Mouse (Mus musculus): Measurements from ENCODE around the gene Pde10a. TPM values are rescaled to one million over a fixed set of nuclear protein-coding genes. Genes with fewer than 3 reads are reported as not detected.

Pde10a gene
- total RNA-seq, 1 experiment = 2.6 TPM

DNA sequence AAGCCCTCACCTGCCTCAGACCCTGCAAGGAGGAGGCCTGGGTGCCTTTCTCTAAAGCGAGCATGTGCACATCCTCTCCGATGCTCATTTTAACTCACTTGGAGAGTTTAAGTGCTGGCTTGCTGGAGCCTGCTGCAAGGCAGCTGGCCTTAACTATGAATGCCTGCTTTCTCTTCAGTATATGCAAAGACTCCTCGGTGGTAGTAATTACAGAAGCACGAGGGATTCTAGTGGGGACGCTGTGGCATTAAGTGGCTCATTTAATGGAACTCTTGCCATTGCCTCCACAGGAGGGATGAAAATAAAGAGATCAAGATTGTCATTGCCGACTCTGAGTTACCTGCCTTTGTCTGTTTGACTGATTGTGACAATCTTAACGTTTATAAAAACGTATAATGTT is 101.2 kb downstream of the Pde10a start:
- H3K9me3 ChIP-seq (ENCODE audit: control insufficient read depth, insufficient read depth, low read depth, low read length) = no peaks in the 10 kb centered on the region

DNA sequence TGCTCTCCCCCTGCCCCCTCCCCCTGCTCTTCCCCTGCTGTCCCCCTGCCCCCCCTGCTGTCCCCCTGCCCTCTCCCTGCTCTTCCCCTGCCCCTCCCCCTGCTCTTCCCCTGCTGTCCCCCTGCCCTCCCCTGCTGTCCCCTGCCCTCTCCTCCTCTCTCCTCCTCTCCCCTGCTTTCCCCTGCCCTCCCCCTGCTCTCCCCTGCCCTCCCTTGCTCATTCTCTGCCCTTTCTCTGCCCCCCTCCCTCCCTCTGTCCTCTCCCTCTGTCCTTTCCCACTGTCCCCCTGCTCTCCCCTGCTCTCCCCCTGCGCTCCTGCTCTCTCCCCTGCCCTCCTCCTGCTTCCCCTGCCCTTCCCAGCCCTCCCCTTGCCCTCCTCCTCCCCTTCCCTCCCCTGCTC is 106.5 kb downstream of the Pde10a start:
- Histone ChIP-seq H3K36me3 (ENCODE audit: control insufficient read depth, insufficient read depth, low read length, poor library complexity, severe bottlenecking) (no peaks in the 10 kb centered on the region), H3K9me3 (ENCODE audit: control insufficient read depth, insufficient read depth, low read depth, low read length) (no peaks in the 10 kb centered on the region), H3K27ac (ENCODE audit: insufficient read depth, low read depth, low read length, poor library complexity, severe bottlenecking) (no peak overlapping the region), H3K4me3 (ENCODE audit: insufficient read depth in 1 of 2, low read depth in 1 of 2, low read length in 2 of 2, poor library complexity in 1 of 2, severe bottlenecking in 1 of 2) (no peak overlapping the region), H3K9ac (ENCODE audit: insufficient read depth, low read depth, low read length, poor library complexity, severe bottlenecking) (no peak overlapping the region), H3K4me1 (ENCODE audit: control insufficient read depth in 2 of 2, insufficient read depth in 2 of 2, low read length in 2 of 2, poor library complexity in 1 of 2) (no peaks in the 10 kb centered on the region)
- in situ Hi-C loops (cut with MboI; ENCODE audit: low sequenced_read_pairs in 2 of 2, unreplicated experiment in 2 of 2) = no loop called here
- no peak for DNase-seq (ENCODE audit: low read depth, low spot score)
- TF ChIP-seq ZC3H11A (IDR thresholded peaks at IDR 0.05; ENCODE audit: borderline replicate concordance, low read depth, low read length) (no peak), ZNF384 (IDR thresholded peaks at IDR 0.05; ENCODE audit: low read depth, low read length) (no peak), HCFC1 (IDR thresholded peaks at IDR 0.05; ENCODE audit: borderline replicate concordance, insufficient read depth, low read length) (no peak), MAFK (IDR thresholded peaks at IDR 0.05; ENCODE audit: insufficient read depth, low read depth, low read length) (no peak), CHD2 (IDR thresholded peaks at IDR 0.05; ENCODE audit: low read depth, low read length) (no peak)

More for the DNA sequence above, 101.2 kb downstream of the Pde10a start:
- H3K27ac ChIP-seq (ENCODE audit: insufficient read depth, low read depth, low read length, poor library complexity, severe bottlenecking) = no peak overlapping the region
- no peaks in the 10 kb centered on the region for H3K4me1 ChIP-seq (ENCODE audit: control insufficient read depth in 2 of 2, insufficient read depth in 2 of 2, low read length in 2 of 2, poor library complexity in 1 of 2)
- no peaks in the 10 kb centered on the region for H3K36me3 ChIP-seq (ENCODE audit: control insufficient read depth, insufficient read depth, low read length, poor library complexity, severe bottlenecking)
- in situ Hi-C loops (cut with MboI; ENCODE audit: low sequenced_read_pairs in 2 of 2, unreplicated experiment in 2 of 2) = loop anchor here in 1 of 2 experiments (10.0 kb wide), 1 partner anchor 318 kb away; no protein-coding TSS in a partner anchor
- H3K4me3 ChIP-seq (ENCODE audit: insufficient read depth in 1 of 2, low read depth in 1 of 2, low read length in 2 of 2, poor library complexity in 1 of 2, severe bottlenecking in 1 of 2) = no peak overlapping the region
- TF ChIP-seq ZC3H11A (IDR thresholded peaks at IDR 0.05; ENCODE audit: borderline replicate concordance, low read depth, low read length) (no peak), HCFC1 (IDR thresholded peaks at IDR 0.05; ENCODE audit: borderline replicate concordance, insufficient read depth, low read length) (no peak), MAFK (IDR thresholded peaks at IDR 0.05; ENCODE audit: insufficient read depth, low read depth, low read length) (no peak), CHD2 (IDR thresholded peaks at IDR 0.05; ENCODE audit: low read depth, low read length) (no peak)
- no peak for DNase-seq (ENCODE audit: low read depth, low spot score)
- no peak overlapping the region for H3K9ac ChIP-seq (ENCODE audit: insufficient read depth, low read depth, low read length, poor library complexity, severe bottlenecking)

DNA sequence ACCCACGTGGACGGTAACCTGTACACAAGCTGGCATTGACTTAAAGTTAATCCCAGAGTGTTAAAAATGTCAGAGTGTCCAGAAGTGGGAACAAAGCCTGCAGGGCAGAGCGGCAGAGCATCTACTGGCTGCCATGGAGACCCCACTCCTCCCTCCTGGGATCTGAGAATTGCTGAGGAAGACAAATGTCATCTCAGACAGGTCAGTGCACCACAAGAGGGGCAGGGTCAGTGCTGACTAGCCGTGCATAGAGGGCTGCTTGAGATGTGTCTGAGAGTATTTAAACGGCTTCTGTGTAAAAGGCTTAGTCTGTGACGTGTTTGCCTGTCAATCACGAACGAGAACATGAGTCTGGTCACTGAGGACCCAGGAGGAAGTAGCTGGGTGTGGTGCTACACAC is 108.4 kb downstream of the Pde10a start:
- Histone ChIP-seq H3K9me3 (ENCODE audit: control insufficient read depth, insufficient read depth, low read depth, low read length) (no peaks in the 10 kb centered on the region), H3K9ac (ENCODE audit: insufficient read depth, low read depth, low read length, poor library complexity, severe bottlenecking) (no peak overlapping the region), H3K36me3 (ENCODE audit: control insufficient read depth, insufficient read depth, low read length, poor library complexity, severe bottlenecking) (no peaks in the 10 kb centered on the region), H3K4me3 (ENCODE audit: insufficient read depth in 1 of 2, low read depth in 1 of 2, low read length in 2 of 2, poor library complexity in 1 of 2, severe bottlenecking in 1 of 2) (no peak overlapping the region), H3K27ac (ENCODE audit: insufficient read depth, low read depth, low read length, poor library complexity, severe bottlenecking) (no peak overlapping the region), H3K4me1 (ENCODE audit: control insufficient read depth in 2 of 2, insufficient read depth in 2 of 2, low read length in 2 of 2, poor library complexity in 1 of 2) (no peaks in the 10 kb centered on the region)
- in situ Hi-C loops (cut with MboI; ENCODE audit: low sequenced_read_pairs in 2 of 2, unreplicated experiment in 2 of 2) = no loop called here
- TF ChIP-seq HCFC1 (IDR thresholded peaks at IDR 0.05; ENCODE audit: borderline replicate concordance, insufficient read depth, low read length) = no peak
- no peak for TF ChIP-seq ZNF384 (IDR thresholded peaks at IDR 0.05; ENCODE audit: low read depth, low read length)
- no peak for TF ChIP-seq MAFK (IDR thresholded peaks at IDR 0.05; ENCODE audit: insufficient read depth, low read depth, low read length)
- TF ChIP-seq CHD2 (IDR thresholded peaks at IDR 0.05; ENCODE audit: low read depth, low read length) = no peak
- TF ChIP-seq ZC3H11A (IDR thresholded peaks at IDR 0.05; ENCODE audit: borderline replicate concordance, low read depth, low read length) = no peak
- DNase-seq (ENCODE audit: low read depth, low spot score) = no peak

DNA sequence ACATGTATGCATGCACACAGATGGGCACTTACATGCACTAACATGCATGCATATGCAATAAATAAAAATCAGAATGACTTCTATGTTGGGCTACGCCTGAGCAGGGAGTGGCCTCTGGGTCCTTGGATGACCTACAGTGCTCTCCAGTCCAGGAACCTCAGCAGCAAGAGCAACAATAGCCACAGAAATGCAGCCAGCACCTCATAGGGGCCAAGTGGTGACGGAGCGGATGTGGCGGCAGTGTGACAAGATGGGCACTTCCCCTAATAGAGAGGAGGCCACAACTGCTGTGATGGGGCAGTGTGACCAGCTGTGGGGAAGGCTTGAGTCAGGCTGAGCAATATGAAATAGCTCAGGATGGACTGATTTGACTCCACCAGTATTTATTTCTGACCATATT is 109.3 kb downstream of the Pde10a start:
- no peak for DNase-seq (ENCODE audit: low read depth, low spot score)
- H3K4me1 ChIP-seq (ENCODE audit: control insufficient read depth in 2 of 2, insufficient read depth in 2 of 2, low read length in 2 of 2, poor library complexity in 1 of 2) = no peaks in the 10 kb centered on the region
- TF ChIP-seq CHD2 (IDR thresholded peaks at IDR 0.05; ENCODE audit: low read depth, low read length) = no peak
- no peak for TF ChIP-seq HCFC1 (IDR thresholded peaks at IDR 0.05; ENCODE audit: borderline replicate concordance, insufficient read depth, low read length)
- no peak for TF ChIP-seq ZC3H11A (IDR thresholded peaks at IDR 0.05; ENCODE audit: borderline replicate concordance, low read depth, low read length)
- TF ChIP-seq ZNF384 (IDR thresholded peaks at IDR 0.05; ENCODE audit: low read depth, low read length) = no peak

DNA sequence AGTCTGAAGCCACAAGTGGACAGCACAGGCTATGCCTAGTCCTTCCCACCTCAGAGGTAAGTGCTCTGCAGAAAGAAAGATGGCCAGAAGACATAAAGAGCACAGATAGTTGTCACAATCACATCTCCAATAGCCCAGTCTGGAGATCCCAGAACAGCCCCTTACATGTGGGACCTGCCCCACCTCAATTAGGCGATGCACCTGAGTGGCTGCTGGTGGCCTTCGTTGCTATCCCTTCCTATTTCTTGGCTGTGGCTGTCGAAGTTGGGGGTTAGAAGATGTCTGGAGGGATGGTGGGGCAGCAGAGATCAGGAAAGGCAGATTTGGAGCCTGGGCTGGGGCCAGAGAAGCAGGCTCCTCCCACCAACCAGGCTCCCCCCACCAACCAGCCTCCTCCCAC is 111.1 kb downstream of the Pde10a start:
- no peak overlapping the region for H3K9ac ChIP-seq (ENCODE audit: insufficient read depth, low read depth, low read length, poor library complexity, severe bottlenecking)
- no peak overlapping the region for H3K4me3 ChIP-seq (ENCODE audit: insufficient read depth in 1 of 2, low read depth in 1 of 2, low read length in 2 of 2, poor library complexity in 1 of 2, severe bottlenecking in 1 of 2)
- DNase-seq (ENCODE audit: low read depth, low spot score) = no peak
- no peak overlapping the region for H3K27ac ChIP-seq (ENCODE audit: insufficient read depth, low read depth, low read length, poor library complexity, severe bottlenecking)
- no peaks in the 10 kb centered on the region for H3K4me1 ChIP-seq (ENCODE audit: control insufficient read depth in 2 of 2, insufficient read depth in 2 of 2, low read length in 2 of 2, poor library complexity in 1 of 2)
- in situ Hi-C loops (cut with MboI; ENCODE audit: low sequenced_read_pairs in 2 of 2, unreplicated experiment in 2 of 2) = no loop called here
- H3K9me3 ChIP-seq (ENCODE audit: control insufficient read depth, insufficient read depth, low read depth, low read length) = no peaks in the 10 kb centered on the region
- no peak for TF ChIP-seq ZNF384 (IDR thresholded peaks at IDR 0.05; ENCODE audit: low read depth, low read length)
- no peak for TF ChIP-seq MAFK (IDR thresholded peaks at IDR 0.05; ENCODE audit: insufficient read depth, low read depth, low read length)
- no peak for TF ChIP-seq ZC3H11A (IDR thresholded peaks at IDR 0.05; ENCODE audit: borderline replicate concordance, low read depth, low read length)
- no peak for TF ChIP-seq HCFC1 (IDR thresholded peaks at IDR 0.05; ENCODE audit: borderline replicate concordance, insufficient read depth, low read length)
- TF ChIP-seq CHD2 (IDR thresholded peaks at IDR 0.05; ENCODE audit: low read depth, low read length) = no peak
- H3K36me3 ChIP-seq (ENCODE audit: control insufficient read depth, insufficient read depth, low read length, poor library complexity, severe bottlenecking) = no peaks in the 10 kb centered on the region

More for the DNA sequence above, 109.3 kb downstream of the Pde10a start:
- Histone ChIP-seq H3K36me3 (ENCODE audit: control insufficient read depth, insufficient read depth, low read length, poor library complexity, severe bottlenecking) (no peaks in the 10 kb centered on the region), H3K27ac (ENCODE audit: insufficient read depth, low read depth, low read length, poor library complexity, severe bottlenecking) (no peak overlapping the region), H3K4me3 (ENCODE audit: insufficient read depth in 1 of 2, low read depth in 1 of 2, low read length in 2 of 2, poor library complexity in 1 of 2, severe bottlenecking in 1 of 2) (no peak overlapping the region), H3K9me3 (ENCODE audit: control insufficient read depth, insufficient read depth, low read depth, low read length) (no peaks in the 10 kb centered on the region), H3K9ac (ENCODE audit: insufficient read depth, low read depth, low read length, poor library complexity, severe bottlenecking) (no peak overlapping the region)
- in situ Hi-C loops (cut with MboI; ENCODE audit: low sequenced_read_pairs in 2 of 2, unreplicated experiment in 2 of 2) = no loop called here

Measured in ES-E14 (cell line).